Mouse (Mus musculus): ENCODE results near the gene Krt86. TPM values are rescaled to one million over a fixed set of nuclear protein-coding genes. Genes with fewer than 3 reads are reported as not detected.

Krt86 gene
- polyA plus RNA-seq (2015; fragmentation: Nextera tagmentation; extraction: Ambion mirVana), result 0.12 and 0.25 TPM in 2 replicates

DNA sequence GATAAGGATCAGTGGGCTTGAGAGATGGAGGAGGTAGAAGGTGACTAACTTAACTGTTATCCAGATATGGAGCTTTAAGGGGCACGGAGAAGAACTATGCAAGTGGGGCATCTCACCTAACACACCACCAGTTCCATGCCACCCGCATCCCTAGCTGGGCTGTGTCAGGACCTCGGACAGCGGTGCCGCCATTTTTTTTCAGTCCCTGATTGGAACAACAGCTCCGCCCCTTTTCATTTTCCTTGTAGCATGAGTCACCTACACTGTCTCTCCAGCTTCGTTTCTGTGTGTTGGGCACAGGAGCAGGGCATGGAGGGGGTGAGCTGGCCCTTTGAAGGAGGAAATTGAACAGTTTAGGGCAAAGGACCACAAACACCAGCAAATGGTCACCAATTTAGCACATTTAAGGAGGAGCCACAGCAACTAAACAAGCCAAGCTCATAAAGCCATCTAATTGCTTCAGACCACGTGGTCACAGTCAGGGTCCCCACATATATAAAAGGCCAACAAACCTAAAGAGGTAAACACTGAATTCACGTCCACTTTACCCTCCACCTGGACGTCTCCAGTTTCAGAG, at the start of gene Krt86:
Gene Krt86 (plus strand): TSS at position 527 of the 577 bp plus-strand sequence.

GRCm38 (mm10) chr15:101438555-101438954, 34.7 kb upstream of the Krt86 start, which contains the start of gene Krt87:
Gene Krt87 (minus strand): TSS chr15:101438804.

DNA sequence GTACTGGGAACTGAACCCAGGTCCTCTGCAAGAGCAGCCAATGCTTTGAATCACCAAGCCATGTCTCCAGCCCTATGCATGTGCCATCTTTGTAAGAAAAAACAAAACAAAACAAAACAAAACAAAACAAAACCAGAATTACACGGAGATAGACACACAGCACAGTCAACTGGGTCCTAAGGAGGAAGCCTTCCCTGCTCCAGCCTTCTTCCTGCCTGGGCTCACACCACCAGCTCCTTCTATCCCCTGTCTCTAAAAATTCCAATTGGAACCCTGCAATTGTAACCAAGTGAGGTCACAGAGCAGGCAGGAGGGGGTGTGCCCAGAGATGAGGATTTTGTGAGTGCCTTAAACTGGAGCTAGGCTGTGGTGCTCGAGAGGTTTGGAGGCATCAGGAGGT, 25.8 kb upstream of the Krt86 start, which contains the start of gene Krt88:
Gene Krt88 (plus strand): TSS at position 301 of the 400 bp plus-strand sequence.

DNA sequence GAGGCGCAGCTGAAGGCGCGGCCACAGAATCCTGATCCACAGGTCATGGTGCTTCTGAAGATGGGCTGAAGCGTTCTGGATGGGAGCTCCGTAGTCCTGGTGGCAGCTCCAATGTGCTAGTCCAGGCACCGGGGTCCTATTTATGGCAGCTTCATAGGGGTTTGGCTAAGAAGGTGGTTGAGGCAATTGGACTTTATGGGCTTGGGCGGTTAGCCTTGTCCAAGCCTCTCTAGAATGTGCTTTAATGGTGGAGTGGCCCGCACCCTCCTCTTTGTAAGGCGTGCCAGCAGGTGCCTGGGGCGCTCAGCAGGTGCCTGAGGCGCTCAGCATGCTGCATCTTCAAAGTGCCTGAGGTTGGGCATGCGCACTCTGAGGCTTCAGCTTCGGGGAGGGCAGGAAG, 9.6 kb upstream of the Krt86 start, which contains the start of gene Krt81:
Gene Krt81 (minus strand): TSS at position 101 of the 400 bp plus-strand sequence.

GRCm38 (mm10) chr15:101491431-101491830, 18.2 kb downstream of the Krt86 start, which contains the start of gene Krt83:
Gene Krt83 (minus strand): TSS chr15:101491512.

DNA sequence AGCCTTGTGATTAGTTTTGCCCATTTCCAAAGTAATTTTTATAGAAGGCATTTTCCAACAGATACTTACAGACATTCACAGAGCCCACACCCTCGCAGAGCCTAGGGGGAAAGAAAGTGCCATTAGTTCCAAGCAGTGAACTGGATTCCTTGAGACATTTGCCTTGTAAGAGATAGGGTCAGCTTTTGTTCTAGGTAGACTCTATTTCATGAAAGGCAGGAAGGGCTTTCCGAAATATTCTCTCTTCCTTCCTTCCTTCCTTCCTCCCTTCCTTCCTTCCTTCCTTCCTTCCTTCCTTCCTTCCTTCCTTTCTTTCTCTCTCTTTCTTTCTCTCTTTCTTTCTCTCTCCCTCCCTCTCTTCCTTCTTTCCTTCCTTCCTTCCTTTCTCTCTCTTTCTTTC, 43.9 kb downstream of the Krt86 start, which contains the start of gene Gm49425:
Gene Gm49425 (minus strand): TSS at position 101 of the 400 bp plus-strand sequence.

Other genes with a start within 250 kb of the Krt86 start
- gene Grasp, start 249.3 kb upstream of the Krt86 start, polyA plus RNA-seq (2015; fragmentation: Nextera tagmentation; extraction: Ambion mirVana), result 1.0 and 1.8 TPM in 2 replicates
- gene Nr4a1, start 219.2 kb upstream of the Krt86 start, polyA plus RNA-seq (2015; fragmentation: Nextera tagmentation; extraction: Ambion mirVana), result 4.1 and 4.2 TPM in 2 replicates
- gene Atg101, start 189.2 kb upstream of the Krt86 start, polyA plus RNA-seq (2015; fragmentation: Nextera tagmentation; extraction: Ambion mirVana), result 41.2 and 46.5 TPM in 2 replicates
- gene 6030408B16Rik, start 180.3 kb upstream of the Krt86 start, polyA plus RNA-seq (2015; fragmentation: Nextera tagmentation; extraction: Ambion mirVana), result 4.9 and 7.6 TPM in 2 replicates
- gene Krt80, start 103.3 kb upstream of the Krt86 start, polyA plus RNA-seq (2015; fragmentation: Nextera tagmentation; extraction: Ambion mirVana), result 1.0 and 1.7 TPM in 2 replicates
- gene Krt7, start 62.4 kb upstream of the Krt86 start, polyA plus RNA-seq (2015; fragmentation: Nextera tagmentation; extraction: Ambion mirVana), result 19.1 and 21.2 TPM in 2 replicates
- gene Krt87, start 34.7 kb upstream of the Krt86 start, polyA plus RNA-seq (2015; fragmentation: Nextera tagmentation; extraction: Ambion mirVana), result 0.05 and 0.34 TPM in 2 replicates
- gene Krt88, start 25.7 kb upstream of the Krt86 start, polyA plus RNA-seq (2015; fragmentation: Nextera tagmentation; extraction: Ambion mirVana), result not detected in 2 replicates
- gene Krt81, start 9.7 kb upstream of the Krt86 start, polyA plus RNA-seq (2015; fragmentation: Nextera tagmentation; extraction: Ambion mirVana), result not detected in 2 replicates
- 1.3 and 1.7 TPM in 2 replicates for gene Krt83, start 18.0 kb downstream of the Krt86 start, polyA plus RNA-seq (2015; fragmentation: Nextera tagmentation; extraction: Ambion mirVana)
- gene Gm49425, start 43.8 kb downstream of the Krt86 start, polyA plus RNA-seq (2015; fragmentation: Nextera tagmentation; extraction: Ambion mirVana), result not detected in 2 replicates
- gene Krt84, start 59.3 kb downstream of the Krt86 start, polyA plus RNA-seq (2015; fragmentation: Nextera tagmentation; extraction: Ambion mirVana), result not detected in 2 replicates
- gene Krt82, start 77.2 kb downstream of the Krt86 start, polyA plus RNA-seq (2015; fragmentation: Nextera tagmentation; extraction: Ambion mirVana), result not detected in 2 replicates
- not detected in 2 replicates for gene Krt90, start 89.5 kb downstream of the Krt86 start, polyA plus RNA-seq (2015; fragmentation: Nextera tagmentation; extraction: Ambion mirVana)
- not detected in 2 replicates for gene Krt75, start 100.4 kb downstream of the Krt86 start, polyA plus RNA-seq (2015; fragmentation: Nextera tagmentation; extraction: Ambion mirVana)
- not detected in 2 replicates for gene Gm5414, start 154.7 kb downstream of the Krt86 start, polyA plus RNA-seq (2015; fragmentation: Nextera tagmentation; extraction: Ambion mirVana)
- not detected in 2 replicates for gene Gm5478, start 173.9 kb downstream of the Krt86 start, polyA plus RNA-seq (2015; fragmentation: Nextera tagmentation; extraction: Ambion mirVana)
- 0.06 TPM in 2 replicates for gene Krt6b, start 206.8 kb downstream of the Krt86 start, polyA plus RNA-seq (2015; fragmentation: Nextera tagmentation; extraction: Ambion mirVana)
- gene Krt6a, start 220.8 kb downstream of the Krt86 start, polyA plus RNA-seq (2015; fragmentation: Nextera tagmentation; extraction: Ambion mirVana), result 0.14 TPM in 1 of 2 replicates, not detected in the other
- gene Krt5, start 239.4 kb downstream of the Krt86 start, polyA plus RNA-seq (2015; fragmentation: Nextera tagmentation; extraction: Ambion mirVana), result 0.06 and 0.11 TPM in 2 replicates